Mouse (Mus musculus) spleen, adult 2 months (tissue): ENCODE results near the gene Cfap126.

Experiments used
- CTCF ChIP-seq: fragments of 200-500 bp; IDR thresholded peaks from 2 replicates; pipeline ENCODE4 v1.5.1; 2011; ENCODE audit warnings: mild to moderate bottlenecking, inconsistent platforms; ENCODE audit not compliant: insufficient read depth, insufficient read length, insufficient replicate concordance; ENCODE audit errors: extremely low read depth
- POLR2A ChIP-seq: fragments of 200-500 bp; IDR thresholded peaks from 2 replicates; pipeline ENCODE4 v1.6.1; 2011; ENCODE audit warnings: low read depth, low read length, inconsistent platforms

GRCm38 (mm10) chr1:171102547-171103177 lies 11.1 kb upstream of the Cfap126 start:
- TF ChIP-seq CTCF = no peak
- TF ChIP-seq POLR2A = no peak
